Mouse (Mus musculus): ENCODE measurements around the gene Psmc6.

The Psmc6 gene

DNA sequence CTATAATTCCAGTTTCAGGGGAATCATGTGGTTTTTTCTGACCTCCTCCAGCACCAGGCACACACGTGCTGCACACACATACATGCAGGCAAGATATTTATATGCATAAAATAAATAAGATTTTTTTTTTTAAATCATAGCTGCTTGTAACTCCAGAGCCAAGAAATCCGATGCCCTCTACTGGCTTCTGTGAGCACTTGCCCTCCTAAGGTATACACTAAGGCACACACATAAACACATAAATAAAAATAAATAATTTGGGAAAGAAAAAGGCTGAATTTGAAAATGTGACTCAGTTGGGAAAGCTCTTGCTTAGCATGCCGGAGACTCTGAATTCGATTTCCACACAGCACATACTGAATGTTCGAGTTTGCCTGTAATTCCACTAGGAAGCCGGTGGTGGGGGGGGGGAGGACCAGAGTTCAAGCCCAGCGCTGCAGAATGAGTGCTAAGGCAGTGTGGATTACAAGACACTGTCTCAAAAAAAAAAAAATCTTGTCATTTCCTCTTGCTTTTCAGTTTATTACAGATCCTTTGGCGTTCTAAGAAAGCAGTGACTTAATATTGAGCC, 485 bp upstream of the Psmc6 start:
- in situ Hi-C loops (cut with MboI, MseI): loop anchor here (25.0 kb wide), 1 partner anchor 1458 kb away; the partner anchor contains the start of gene Cnih1

DNA sequence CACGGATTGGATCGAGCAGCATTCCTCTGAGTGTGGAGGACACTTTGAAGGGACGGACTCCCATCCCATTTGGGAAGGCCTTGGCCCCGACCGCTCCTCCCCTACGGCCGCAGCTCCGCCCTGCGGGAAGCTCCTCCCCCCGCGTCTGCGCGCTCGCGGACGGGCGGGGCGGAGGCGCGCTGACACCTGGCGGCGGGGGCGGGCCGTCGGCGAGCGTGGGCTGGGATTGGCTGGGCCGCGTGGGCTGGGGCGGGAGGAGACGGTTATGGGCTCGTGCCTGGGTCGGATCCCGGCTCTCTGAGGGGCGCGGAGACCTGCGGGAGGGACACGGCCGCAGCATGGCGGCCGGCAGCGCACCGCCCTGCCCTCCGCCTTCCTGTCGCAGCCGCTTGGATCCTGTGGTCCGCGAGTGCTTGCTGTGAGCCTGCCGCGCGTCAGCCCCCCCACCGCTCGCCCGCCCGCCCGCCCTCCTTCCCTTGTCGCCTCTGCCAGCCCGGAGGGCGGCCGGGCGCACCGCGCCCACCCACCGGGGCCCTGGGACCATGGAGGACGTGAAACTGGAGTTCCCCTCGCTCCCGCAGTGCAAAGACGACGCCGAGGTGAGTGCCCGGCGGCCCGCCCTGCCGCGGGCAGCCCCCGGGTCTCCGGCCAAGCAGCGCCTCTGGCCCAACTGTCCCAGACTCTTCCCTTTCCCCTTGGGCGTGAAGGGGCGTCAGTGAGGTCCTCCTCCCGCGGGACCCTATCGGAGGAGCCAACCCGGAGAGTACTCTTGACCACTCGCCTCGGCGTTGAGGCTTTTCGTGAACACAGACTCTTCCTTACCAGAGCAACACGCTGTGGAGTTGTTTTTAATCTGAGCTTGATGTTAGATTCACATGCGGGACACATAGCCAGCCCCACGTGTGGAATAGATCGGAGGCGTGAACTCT, 21.6 kb downstream of the Psmc6 start, which contains the start of gene Styx:
Gene Styx, plus strand, starts transcription at position 163 of the 929 bp plus-strand sequence.
- in situ Hi-C loops (cut with MboI, MseI): no loop called here

DNA sequence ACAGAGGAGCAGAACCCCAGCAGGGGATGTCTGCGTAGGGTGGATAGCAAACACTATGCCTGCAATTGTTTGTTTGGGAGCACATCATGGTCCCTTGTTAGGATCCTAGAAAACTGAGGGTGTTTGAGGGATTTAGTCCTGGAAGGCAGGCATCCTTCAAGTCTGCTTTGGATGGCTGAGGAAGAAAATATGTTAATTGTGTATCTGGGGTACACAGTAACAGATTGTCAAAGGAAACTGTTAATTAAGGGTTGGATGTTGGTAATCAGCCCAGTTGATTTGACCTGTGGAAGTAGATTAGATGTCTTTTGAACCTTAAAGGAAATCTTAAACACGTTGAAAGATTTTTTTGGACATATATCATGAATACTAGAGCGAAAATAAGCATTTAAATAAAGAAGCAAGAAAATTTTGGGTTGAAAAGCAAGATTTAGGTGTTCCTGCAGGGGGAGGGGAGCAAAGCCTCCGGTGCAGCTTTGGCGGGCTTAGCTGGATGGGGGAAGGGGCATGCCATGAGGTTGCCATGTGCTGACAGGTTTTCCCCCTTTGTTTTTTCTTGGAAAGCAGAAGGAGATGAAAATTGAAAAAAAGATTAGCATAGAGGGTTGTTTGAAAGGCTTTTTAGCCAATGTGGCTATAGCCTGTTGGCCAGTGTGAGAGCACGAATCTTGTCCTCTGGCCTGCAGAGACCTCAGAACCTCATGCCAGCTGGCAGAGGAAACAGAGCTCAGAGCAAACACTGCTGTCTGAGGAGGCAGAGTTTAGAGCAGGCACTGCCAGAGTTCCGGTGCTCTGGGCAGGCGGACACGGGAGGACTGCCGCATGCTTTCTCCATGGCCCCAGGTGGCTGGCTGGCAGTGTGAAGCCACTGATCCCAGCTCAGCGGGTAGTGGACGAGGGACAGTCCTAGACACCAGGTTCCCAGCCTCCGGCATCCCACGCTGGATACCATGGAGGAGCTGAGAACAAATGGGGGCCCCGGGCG, 34.9 kb downstream of the Psmc6 start:
- in situ Hi-C loops (cut with MboI, MseI): no loop called here

DNA sequence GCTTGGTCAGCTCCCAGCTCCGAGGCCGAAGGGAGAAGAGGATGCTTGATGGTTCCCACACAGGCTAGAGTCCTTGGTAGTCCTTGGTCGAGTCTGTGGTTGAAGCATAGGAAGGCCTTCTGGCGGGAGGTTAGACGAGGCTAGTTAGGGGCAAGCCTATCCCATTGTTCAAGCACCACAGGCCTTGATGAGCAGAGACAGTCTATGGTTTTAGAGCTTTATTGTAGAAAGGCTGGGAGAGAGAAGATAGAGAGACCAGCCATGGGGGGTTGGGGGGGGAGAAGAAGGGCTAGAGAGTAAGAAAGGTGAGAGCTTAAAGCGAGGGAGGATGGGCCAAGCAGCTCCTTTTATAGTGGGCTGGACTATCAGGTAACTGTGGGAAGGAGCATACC, 35.6 kb downstream of the Psmc6 start:
- in situ Hi-C loops (cut with MboI, MseI): no loop called here

DNA sequence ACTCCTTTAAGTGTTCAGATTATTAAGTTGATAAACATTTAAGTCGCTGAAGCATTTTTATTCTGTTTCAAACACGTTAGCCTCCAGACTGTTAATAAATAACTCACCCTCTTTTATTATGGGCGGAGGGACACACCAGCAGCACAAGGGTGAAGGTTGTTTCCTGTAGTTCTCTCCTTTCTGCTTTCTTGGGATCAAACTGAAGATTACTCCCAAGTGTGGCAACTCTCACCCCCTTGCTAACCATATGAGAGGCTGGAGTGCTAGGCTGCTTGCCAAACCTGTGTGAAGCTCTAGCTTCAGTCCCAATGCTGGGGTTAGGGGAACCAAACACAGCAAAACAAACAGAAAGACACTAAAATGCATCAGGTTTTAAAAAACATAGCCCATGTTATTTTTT, 49.2 kb downstream of the Psmc6 start:
- in situ Hi-C loops (cut with MboI, MseI): no loop called here

DNA sequence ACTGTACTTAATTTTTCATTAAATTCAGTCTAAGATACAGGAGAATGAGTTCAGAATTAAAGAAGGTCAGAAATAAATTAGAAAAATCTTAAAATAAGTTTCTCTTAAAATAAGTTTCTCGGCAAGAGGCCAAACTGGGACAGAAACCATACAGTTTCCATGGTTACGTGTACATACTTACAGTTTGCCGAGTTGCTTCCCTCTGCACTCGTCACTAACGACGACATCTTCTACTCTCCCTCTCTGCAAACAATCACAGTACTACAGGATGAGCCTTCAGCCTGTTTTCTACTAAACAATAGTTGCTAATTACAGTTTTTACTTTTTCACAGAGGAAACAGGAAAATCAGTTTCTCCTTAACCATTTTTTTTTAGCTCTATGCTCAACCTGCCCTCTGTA, 51.2 kb downstream of the Psmc6 start:
- in situ Hi-C loops (cut with MboI, MseI): loop anchor here (10.0 kb wide), 1 partner anchor 1384 kb away; the partner anchor contains the start of gene Cdkn3

DNA sequence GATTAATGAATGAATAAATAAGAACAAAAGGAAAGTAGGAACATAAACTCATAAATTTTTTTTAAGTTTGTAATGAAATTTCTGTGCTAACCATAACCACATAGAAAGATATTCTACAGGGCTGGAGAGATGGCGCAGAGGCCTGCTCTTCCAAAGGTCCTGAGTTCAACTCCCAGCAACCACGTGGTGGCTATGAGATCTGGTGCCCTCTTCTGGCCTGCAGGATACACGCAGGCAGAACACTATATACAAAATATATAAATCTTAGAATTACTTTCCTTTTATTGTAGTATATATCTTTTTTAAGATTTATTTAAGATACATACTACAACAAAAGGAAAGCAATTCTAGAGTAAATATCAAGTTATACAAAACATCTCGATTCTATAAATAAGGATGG, 53.3 kb downstream of the Psmc6 start:
- in situ Hi-C loops (cut with MboI, MseI): loop anchor here (10.0 kb wide), 1 partner anchor 1382 kb away; the partner anchor contains the start of gene Cdkn3

DNA sequence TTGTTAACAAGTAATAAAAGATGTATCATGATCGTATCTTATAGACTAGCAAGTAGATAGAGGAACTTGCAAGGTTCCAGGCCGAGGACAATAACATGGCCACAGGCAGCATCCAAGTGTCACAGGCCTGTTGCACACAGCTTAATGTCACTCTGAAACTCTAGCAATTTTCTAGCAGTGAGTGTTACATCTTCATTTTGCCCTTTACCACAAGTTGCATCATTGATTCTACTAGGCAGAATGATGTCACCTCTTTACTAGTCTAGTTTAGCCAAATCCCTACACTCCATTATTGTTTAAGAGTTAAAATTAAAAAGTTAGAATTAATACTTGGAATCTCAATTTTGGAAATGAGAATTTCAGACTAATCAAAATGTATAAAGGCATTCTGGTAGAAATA, 56.0 kb downstream of the Psmc6 start:
- in situ Hi-C loops (cut with MboI, MseI): loop anchor here (10.0 kb wide), 1 partner anchor 1379 kb away; the partner anchor contains the start of gene Cdkn3

DNA sequence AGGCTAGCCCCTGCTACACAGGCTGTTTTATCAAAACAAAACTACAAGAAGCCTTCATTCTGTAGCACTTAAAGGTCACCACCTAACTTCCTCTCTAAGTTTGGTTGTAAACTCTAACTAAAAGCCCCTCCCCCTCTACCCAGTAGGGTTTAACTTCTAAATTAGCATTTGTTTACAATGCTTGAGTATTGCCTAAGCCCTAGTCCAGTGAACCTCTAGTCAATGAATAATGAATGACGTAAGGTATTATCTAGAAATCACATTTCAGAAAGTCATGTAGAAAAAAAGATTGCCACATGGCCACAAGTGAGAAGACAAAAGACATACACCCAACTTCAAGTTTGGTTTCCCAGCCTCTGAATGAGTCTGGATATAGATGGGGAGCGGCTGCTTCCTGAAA, 57.9 kb downstream of the Psmc6 start:
- in situ Hi-C loops (cut with MboI, MseI): loop anchor here (10.0 kb wide), 1 partner anchor 1377 kb away; the partner anchor contains the start of gene Cdkn3

DNA sequence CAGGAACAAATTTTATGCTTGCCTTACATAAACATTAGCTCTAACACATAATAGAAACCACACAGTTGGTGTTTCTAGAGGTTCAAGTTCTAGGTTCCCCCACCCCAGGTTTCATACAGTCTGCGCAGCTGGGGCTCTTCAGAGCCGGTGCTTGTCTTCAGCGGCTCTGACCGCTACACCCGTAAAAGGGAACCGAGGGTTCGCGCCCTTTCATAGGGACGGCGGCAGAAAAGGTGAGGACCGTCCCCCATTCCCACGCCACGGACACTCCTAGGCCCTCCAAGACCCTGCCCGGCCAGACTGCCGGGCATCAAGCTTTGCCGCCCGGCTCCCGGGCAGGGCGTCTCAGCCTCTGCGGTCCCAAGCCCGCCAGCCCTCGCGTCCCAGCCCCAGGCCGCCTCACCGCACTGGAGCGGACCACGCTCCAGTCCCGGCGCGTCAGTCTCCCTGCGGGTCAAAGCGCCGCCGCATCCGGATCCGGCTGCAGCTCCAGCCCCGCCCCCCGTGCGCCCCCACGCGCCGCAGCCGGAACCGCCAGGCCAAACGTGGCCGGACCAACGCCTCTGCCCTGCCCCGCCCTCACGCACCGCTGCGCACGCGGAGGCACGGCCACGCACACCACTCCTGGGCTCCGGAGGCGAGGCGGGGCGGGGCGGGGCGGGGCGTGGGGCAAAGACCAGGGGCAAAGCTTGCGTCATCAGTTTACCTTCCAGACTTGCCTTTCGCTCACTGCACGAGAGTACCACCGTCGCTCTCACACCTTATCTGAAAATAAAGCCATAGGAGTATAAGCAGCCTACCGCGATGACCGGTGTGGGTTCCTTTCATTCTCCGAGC, 59.0 kb downstream of the Psmc6 start:
- in situ Hi-C loops (cut with MboI, MseI): loop anchor here (10.0 kb wide), 1 partner anchor 1376 kb away; the partner anchor contains the start of gene Cdkn3

DNA sequence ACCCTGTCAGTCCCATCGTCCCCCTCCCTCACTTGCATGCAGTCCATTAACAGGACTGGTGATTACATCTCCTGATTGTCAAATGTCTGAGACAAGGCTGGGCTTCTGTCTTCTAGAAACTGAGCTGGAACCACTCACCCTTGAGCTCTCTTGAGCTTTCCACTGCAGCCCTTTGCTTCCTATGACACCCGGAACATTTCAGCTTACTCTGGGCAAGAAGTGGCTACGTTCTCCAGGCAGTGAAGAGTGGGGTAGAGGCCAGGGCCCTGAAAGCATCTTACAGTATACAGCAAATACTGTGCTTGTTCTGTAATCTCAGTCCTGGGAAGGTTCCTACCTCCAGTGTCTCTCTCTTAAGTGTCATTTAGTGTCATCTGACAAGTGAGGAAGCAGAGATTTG, 59.6 kb downstream of the Psmc6 start:
- in situ Hi-C loops (cut with MboI, MseI): loop anchor here (10.0 kb wide), 1 partner anchor 1376 kb away; the partner anchor contains the start of gene Cdkn3

All from regulatory T cell (primary cell).